ENCODE assay signal across 8 mouse cellular contexts in the genomic region with DNA sequence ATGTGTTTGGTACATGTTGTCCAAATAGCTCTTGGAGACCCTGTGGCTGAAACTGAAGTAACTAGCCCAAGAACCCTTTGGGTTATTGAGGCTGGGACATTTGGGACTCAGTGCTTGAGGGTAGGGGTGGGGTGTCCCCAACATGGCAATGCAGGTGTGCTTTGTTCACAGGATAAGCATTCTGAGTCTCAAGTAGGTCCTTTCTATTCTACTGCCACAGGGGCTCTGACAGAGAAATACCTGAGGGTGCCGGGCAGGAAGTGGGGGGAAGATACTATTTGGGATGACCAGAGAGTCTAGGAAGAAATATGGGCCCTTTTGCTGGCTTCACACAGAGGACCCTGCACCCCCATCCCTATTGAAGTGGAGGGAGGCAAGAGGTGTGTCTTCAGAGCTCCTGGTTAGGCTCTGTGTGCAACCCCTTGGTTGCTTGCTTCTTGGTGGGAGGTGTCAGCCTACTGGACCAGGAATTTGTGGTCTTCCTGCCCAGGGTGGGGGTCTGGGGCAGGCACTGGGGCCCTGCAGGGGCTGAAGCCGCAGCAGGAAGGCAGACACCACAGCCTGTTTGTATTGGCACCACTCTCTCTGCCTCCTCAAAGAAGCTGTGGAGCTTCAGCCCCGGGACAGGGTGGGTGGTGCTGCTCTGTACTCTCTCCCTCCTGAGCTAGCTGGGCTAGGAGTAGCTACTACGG. TPM values are rescaled to one million over a fixed set of nuclear protein-coding genes. Genes with fewer than 3 reads are reported as not detected.
A peak's percentile ranks its signal among the peaks of the same experiment; 100 is the strongest.
DNase-seq lines count a peak whose midpoint lies in the region; ATAC-seq and TF ChIP-seq lines count a peak whose summit lies in the region.

No protein-coding gene starts in this region.

- peak overlapping the region; percentile 91 for H3K4me2 ChIP-seq in liver, embryonic 11.5 days
- no peak overlapping the region for H3K4me2 ChIP-seq in midbrain, postnatal 0 days (ENCODE audit: low read depth, low read length, poor library complexity, severe bottlenecking)

- H3K9me3 ChIP-seq in liver, embryonic 11.5 days (ENCODE audit: control insufficient read depth, low read length), result no peaks in the 10 kb centered on the region
- H3K9me3 ChIP-seq in midbrain, postnatal 0 days (ENCODE audit: low read length), result no peaks in the 10 kb centered on the region

- peak overlapping the region; percentile 89; the same call in 1 of the 2 replicates for H3K4me3 ChIP-seq in embryonic fibroblast, embryonic 13.5 days (ENCODE audit: insufficient read depth, low read length)
- 0 out of 2 replicates have a peak overlapping the region, but pooled peaks have one; percentile 13 for H3K4me3 ChIP-seq in liver, embryonic 11.5 days (ENCODE audit: low read depth, low read length)
- no peak overlapping the region for H3K4me3 ChIP-seq in midbrain, postnatal 0 days (ENCODE audit: low read depth, low read length)

- ATAC-seq in liver, embryonic 11.5 days (replicated peaks; ENCODE audit: low FRiP score), result no peak
- ATAC-seq in midbrain, postnatal 0 days (ENCODE audit: low FRiP score), result no peak
- ATAC-seq in erythroid progenitor cell, adult 5-6 weeks (replicated peaks; ENCODE audit: low FRiP score, poor library complexity, severe bottlenecking), result no peak

- TF ChIP-seq CTCF in embryonic fibroblast, embryonic 13.5 days (IDR thresholded peaks at IDR 0.05; ENCODE audit: borderline replicate concordance, insufficient read depth, low read length), result no peak
- TF ChIP-seq CTCF in midbrain, postnatal 0 days (IDR thresholded peaks at IDR 0.05), result no peak

- peaks cover 2% of the 10 kb centered on the region for H3K36me3 ChIP-seq in liver, embryonic 11.5 days (ENCODE audit: control insufficient read depth, insufficient read depth, low read length)
- H3K36me3 ChIP-seq in midbrain, postnatal 0 days (ENCODE audit: insufficient read depth, low read length), result peaks cover 1% of the 10 kb centered on the region

- peak; percentile 36 to 48 for DNase-seq in heart, adult 9 months (ENCODE audit: low spot score in 2 of 2)
- DNase-seq in heart, adult 8-10 months (ENCODE audit: low spot score), result no peak
- peak; percentile 46 for DNase-seq in 3T3-L1 (ENCODE audit: low read depth, low spot score)
- DNase-seq in liver, embryonic 11.5 days (ENCODE audit: low spot score), result no peak
- no peak for DNase-seq in midbrain, postnatal 0 days (ENCODE audit: low spot score)
- no peak for DNase-seq in right cerebral cortex, adult 18-20 months

- peak overlapping the region; percentile 98 for H3K27ac ChIP-seq in embryonic fibroblast, embryonic 13.5 days (ENCODE audit: insufficient read depth, low read length)
- H3K27ac ChIP-seq in liver, embryonic 11.5 days (ENCODE audit: low read depth, low read length), result peak overlapping the region; percentile 90
- H3K27ac ChIP-seq in midbrain, postnatal 0 days (ENCODE audit: low read depth, low read length), result no peak overlapping the region

- TF ChIP-seq POLR2A in embryonic fibroblast, embryonic 13.5 days (IDR thresholded peaks at IDR 0.05; ENCODE audit: low read depth, low read length), result no peak

- H3K9ac ChIP-seq in liver, embryonic 11.5 days (ENCODE audit: low read depth, low read length), result peak overlapping the region; percentile 85; the same call in 1 of the 2 replicates
- H3K9ac ChIP-seq in midbrain, postnatal 0 days (replicated peaks; ENCODE audit: low read length, poor library complexity, severe bottlenecking), result no peak overlapping the region

- H3K4me1 ChIP-seq in embryonic fibroblast, embryonic 13.5 days (ENCODE audit: control insufficient read depth, insufficient read depth, low read length), result peaks cover 9% of the 10 kb centered on the region
- peaks cover 58% of the 10 kb centered on the region for H3K4me1 ChIP-seq in liver, embryonic 11.5 days (replicated peaks; ENCODE audit: control insufficient read depth, insufficient read depth, low read length)
- H3K4me1 ChIP-seq in midbrain, postnatal 0 days (ENCODE audit: insufficient read depth, low read length), result peaks cover 10% of the 10 kb centered on the region

- WGBS in liver, embryonic 11.5 days, result 37% methylated on average over 4 of the region's 4 CpGs
- WGBS in midbrain, postnatal 0 days, result 75% methylated on average over 4 of the region's 4 CpGs

- peaks cover 8% of the 10 kb centered on the region for H3K27me3 ChIP-seq in liver, embryonic 11.5 days (replicated peaks; ENCODE audit: control insufficient read depth, insufficient read depth, low read length)
- H3K27me3 ChIP-seq in midbrain, postnatal 0 days (ENCODE audit: insufficient read depth, low read length), result peaks cover 12% of the 10 kb centered on the region

RNA-seq across cellular contexts. Expression of a gene that starts 2.7 kb away (rescaled TPM):
- 10 to 100 TPM; 25.8 to 45.3 (median 42.8) TPM for total RNA-seq in heart, adult 8-10 months (2022)
- 184 and 207 TPM in 2 replicates for polyA plus RNA-seq in embryonic fibroblast, embryonic 13.5 days (2011; ENCODE audit: insufficient read length, low read depth, missing spikeins)
- polyA plus RNA-seq in liver, embryonic 11.5 days (2014; fragmentation: Nextera tagmentation; extraction: Ambion mirVana), result 77.9 and 78.2 TPM in 2 replicates
- total RNA-seq in midbrain, postnatal 0 days (2014; rRNA removed), result 91.4 and 94.8 TPM in 2 replicates
- polyA plus RNA-seq in midbrain, postnatal 0 days (2015; fragmentation: Nextera tagmentation; extraction: Ambion mirVana), result 68.1 and 75.7 TPM in 2 replicates
- 1.8 and 3.8 TPM in 2 replicates for total RNA-seq in erythroid progenitor cell, adult 5-6 weeks (2015; ENCODE audit: low replicate concordance)
- total RNA-seq in erythroid progenitor cell, adult 5-6 weeks (2017; ENCODE audit: low replicate concordance), result 2.2 and 8.0 TPM in 2 replicates

RNA-seq across cellular contexts. Expression of a gene that starts 2.8 kb away (rescaled TPM):
- 10 to 100 TPM; 75.5 to 93.4 (median 84.3) TPM for total RNA-seq in heart, adult 8-10 months (2022)
- 13.1 and 24.1 TPM in 2 replicates for polyA plus RNA-seq in embryonic fibroblast, embryonic 13.5 days (2011; ENCODE audit: insufficient read length, low read depth, missing spikeins)
- polyA plus RNA-seq in liver, embryonic 11.5 days (2014; fragmentation: Nextera tagmentation; extraction: Ambion mirVana), result 95.3 and 104 TPM in 2 replicates
- 27.0 and 28.9 TPM in 2 replicates for total RNA-seq in midbrain, postnatal 0 days (2014; rRNA removed)
- 77.9 and 78.5 TPM in 2 replicates for polyA plus RNA-seq in midbrain, postnatal 0 days (2015; fragmentation: Nextera tagmentation; extraction: Ambion mirVana)
- total RNA-seq in erythroid progenitor cell, adult 5-6 weeks (2015; ENCODE audit: low replicate concordance), result 6.7 and 15.5 TPM in 2 replicates
- 14.4 and 14.9 TPM in 2 replicates for total RNA-seq in erythroid progenitor cell, adult 5-6 weeks (2017; ENCODE audit: low replicate concordance)

RNA-seq across cellular contexts. Expression of a gene that starts 10.5 kb away (rescaled TPM):
- total RNA-seq in heart, adult 8-10 months (2022), result 100 to 1,000 TPM; 331 to 351 (median 345) TPM
- polyA plus RNA-seq in embryonic fibroblast, embryonic 13.5 days (2011; ENCODE audit: insufficient read length, low read depth, missing spikeins), result 58.4 and 94.0 TPM in 2 replicates
- polyA plus RNA-seq in liver, embryonic 11.5 days (2014; fragmentation: Nextera tagmentation; extraction: Ambion mirVana), result 20.6 and 22.3 TPM in 2 replicates
- 46.4 and 52.9 TPM in 2 replicates for total RNA-seq in midbrain, postnatal 0 days (2014; rRNA removed)
- polyA plus RNA-seq in midbrain, postnatal 0 days (2015; fragmentation: Nextera tagmentation; extraction: Ambion mirVana), result 13.6 and 15.0 TPM in 2 replicates
- 16.6 and 20.1 TPM in 2 replicates for total RNA-seq in erythroid progenitor cell, adult 5-6 weeks (2015; ENCODE audit: low replicate concordance)
- 24.1 and 30.7 TPM in 2 replicates for total RNA-seq in erythroid progenitor cell, adult 5-6 weeks (2017; ENCODE audit: low replicate concordance)

RNA-seq across cellular contexts. Expression of a gene that starts 16.8 kb away (rescaled TPM):
- total RNA-seq in heart, adult 8-10 months (2022), result 10 to 100 TPM; 17.7 to 24.2 (median 19.1) TPM
- polyA plus RNA-seq in embryonic fibroblast, embryonic 13.5 days (2011; ENCODE audit: insufficient read length, low read depth, missing spikeins), result 1.3 and 2.7 TPM in 2 replicates
- polyA plus RNA-seq in liver, embryonic 11.5 days (2014; fragmentation: Nextera tagmentation; extraction: Ambion mirVana), result 4.3 and 7.2 TPM in 2 replicates
- 4.0 and 5.3 TPM in 2 replicates for total RNA-seq in midbrain, postnatal 0 days (2014; rRNA removed)
- 5.3 and 5.9 TPM in 2 replicates for polyA plus RNA-seq in midbrain, postnatal 0 days (2015; fragmentation: Nextera tagmentation; extraction: Ambion mirVana)
- not detected in 2 replicates for total RNA-seq in erythroid progenitor cell, adult 5-6 weeks (2015; ENCODE audit: low replicate concordance)
- total RNA-seq in erythroid progenitor cell, adult 5-6 weeks (2017; ENCODE audit: low replicate concordance), result 3.3 TPM in 1 of 2 replicates, not detected in the other

RNA-seq across cellular contexts. Expression of a gene that starts 22.7 kb away (rescaled TPM):
- 100 to 1,000 TPM; 419 to 549 (median 431) TPM for total RNA-seq in heart, adult 8-10 months (2022)
- 18.9 and 26.7 TPM in 2 replicates for polyA plus RNA-seq in embryonic fibroblast, embryonic 13.5 days (2011; ENCODE audit: insufficient read length, low read depth, missing spikeins)
- polyA plus RNA-seq in liver, embryonic 11.5 days (2014; fragmentation: Nextera tagmentation; extraction: Ambion mirVana), result 23.4 and 23.7 TPM in 2 replicates
- 6.5 and 7.0 TPM in 2 replicates for total RNA-seq in midbrain, postnatal 0 days (2014; rRNA removed)
- 22.2 and 24.5 TPM in 2 replicates for polyA plus RNA-seq in midbrain, postnatal 0 days (2015; fragmentation: Nextera tagmentation; extraction: Ambion mirVana)
- 14.7 and 19.8 TPM in 2 replicates for total RNA-seq in erythroid progenitor cell, adult 5-6 weeks (2015; ENCODE audit: low replicate concordance)
- total RNA-seq in erythroid progenitor cell, adult 5-6 weeks (2017; ENCODE audit: low replicate concordance), result 4.2 and 8.3 TPM in 2 replicates

Comparison
In these comparisons a context has a peak if more than half of its experiments do, and no peak if none do; other contexts are left out.
1. DNase-seq: peak in heart, adult 9 months (2 of 2) and 3T3-L1 (single experiment); none in heart, adult 8-10 months (single experiment), liver, embryonic 11.5 days (single experiment), midbrain, postnatal 0 days (single experiment) and right cerebral cortex, adult 18-20 months (single experiment).